Mouse (Mus musculus): ENCODE data around the gene Ucp3. TPM values are rescaled to one million over a fixed set of nuclear protein-coding genes. Genes with fewer than 3 reads are reported as not detected.

Ucp3 gene
- polyA plus RNA-seq, 1 experiment from 2014 or later: not detected

GRCm38 (mm10) chr7:100468761-100469160 is 4.0 kb upstream of the Ucp3 start:
- no peak for ATAC-seq
- no peaks in the 10 kb centered on the region for H3K4me1 ChIP-seq (ENCODE audit: control insufficient read depth, insufficient read depth, low read length)
- no peak overlapping the region for H3K9ac ChIP-seq (ENCODE audit: low read depth, low read length)
- H3K4me2 ChIP-seq (ENCODE audit: low read length): no peak overlapping the region
- no peak overlapping the region for H3K4me3 ChIP-seq (ENCODE audit: low read depth, low read length)
- no peaks in the 10 kb centered on the region for H3K9me3 ChIP-seq (replicated peaks; ENCODE audit: control insufficient read depth, low read length, poor library complexity, severe bottlenecking)
- H3K27ac ChIP-seq (ENCODE audit: low read length): no peak overlapping the region
- H3K36me3 ChIP-seq (ENCODE audit: control insufficient read depth, insufficient read depth, low read length): peaks cover 6% of the 10 kb centered on the region
- WGBS: 88% methylated on average over 6 of the region's 6 CpGs
- H3K27me3 ChIP-seq (ENCODE audit: control insufficient read depth, insufficient read depth, low read depth, low read length): no peaks in the 10 kb centered on the region

- H3K4me3 ChIP-seq (ENCODE audit: low read depth, low read length): no peak overlapping the region
- WGBS: 100% methylated on average over 1 of the region's 1 CpGs
- H3K36me3 ChIP-seq (ENCODE audit: control insufficient read depth, insufficient read depth, low read length): peaks cover 6% of the 10 kb centered on the region
- no peak overlapping the region for H3K27ac ChIP-seq (ENCODE audit: low read length)
- H3K27me3 ChIP-seq (ENCODE audit: control insufficient read depth, insufficient read depth, low read depth, low read length): no peaks in the 10 kb centered on the region
- ATAC-seq: no peak
- H3K9ac ChIP-seq (ENCODE audit: low read depth, low read length): no peak overlapping the region
- no peak overlapping the region for H3K4me2 ChIP-seq (ENCODE audit: low read length)
- no peaks in the 10 kb centered on the region for H3K4me1 ChIP-seq (ENCODE audit: control insufficient read depth, insufficient read depth, low read length)
- H3K9me3 ChIP-seq (replicated peaks; ENCODE audit: control insufficient read depth, low read length, poor library complexity, severe bottlenecking): no peaks in the 10 kb centered on the region
Measured at GRCm38 (mm10) chr7:100469502-100469901, 3.3 kb upstream of the Ucp3 start.

DNA sequence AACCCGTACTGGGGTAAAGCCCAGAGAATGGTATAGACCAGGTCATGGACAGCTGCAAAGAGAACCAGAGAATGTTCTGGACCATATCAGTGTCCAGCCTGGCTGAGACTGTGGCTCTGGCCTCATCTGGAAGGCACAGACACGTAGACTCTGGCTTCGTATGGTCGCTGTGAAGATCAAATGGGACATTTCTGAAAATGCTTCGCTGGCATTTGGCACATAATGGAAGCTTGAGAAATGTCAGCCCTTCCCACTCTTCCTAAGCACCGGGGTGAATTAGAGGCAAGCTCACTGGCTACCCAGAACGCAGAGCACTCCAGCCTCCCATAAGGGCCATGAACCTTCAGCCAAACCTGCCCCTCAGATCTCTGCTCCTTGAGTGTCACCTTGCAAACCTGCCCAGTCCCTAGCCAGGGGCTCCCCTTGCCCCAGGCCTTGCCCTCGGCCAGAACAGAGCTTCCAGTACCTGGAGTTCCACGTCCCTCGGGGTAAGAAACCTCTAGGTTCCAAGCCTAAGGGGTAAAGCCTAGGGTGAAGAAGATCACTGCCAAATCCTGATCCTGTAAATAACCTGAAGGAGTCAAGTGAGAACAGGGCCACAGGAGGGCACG is 1.9 kb upstream of the Ucp3 start:
- no peak overlapping the region for H3K27ac ChIP-seq (ENCODE audit: low read length)
- H3K9me3 ChIP-seq (replicated peaks; ENCODE audit: control insufficient read depth, low read length, poor library complexity, severe bottlenecking): no peaks in the 10 kb centered on the region
- H3K9ac ChIP-seq (ENCODE audit: low read depth, low read length): no peak overlapping the region
- no peak overlapping the region for H3K4me3 ChIP-seq (ENCODE audit: low read depth, low read length)
- 92% methylated on average over 11 of the region's 11 CpGs for WGBS
- peaks cover 5% of the 10 kb centered on the region for H3K36me3 ChIP-seq (ENCODE audit: control insufficient read depth, insufficient read depth, low read length)
- H3K4me1 ChIP-seq (ENCODE audit: control insufficient read depth, insufficient read depth, low read length): no peaks in the 10 kb centered on the region
- H3K4me2 ChIP-seq (ENCODE audit: low read length): no peak overlapping the region
- no peak for ATAC-seq
- H3K27me3 ChIP-seq (ENCODE audit: control insufficient read depth, insufficient read depth, low read depth, low read length): no peaks in the 10 kb centered on the region

- Histone ChIP-seq H3K36me3 (ENCODE audit: control insufficient read depth, insufficient read depth, low read length) (peaks cover 4% of the 10 kb centered on the region; the same call in 1 of the 2 replicates), H3K4me2 (ENCODE audit: low read length) (no peak overlapping the region), H3K27ac (ENCODE audit: low read length) (no peak overlapping the region), H3K4me3 (ENCODE audit: low read depth, low read length) (no peak overlapping the region), H3K27me3 (ENCODE audit: control insufficient read depth, insufficient read depth, low read depth, low read length) (no peaks in the 10 kb centered on the region), H3K9me3 (replicated peaks; ENCODE audit: control insufficient read depth, low read length, poor library complexity, severe bottlenecking) (no peaks in the 10 kb centered on the region), H3K9ac (ENCODE audit: low read depth, low read length) (no peak overlapping the region), H3K4me1 (ENCODE audit: control insufficient read depth, insufficient read depth, low read length) (no peaks in the 10 kb centered on the region)
- no peak for ATAC-seq
- 97% methylated on average over 1 of the region's 1 CpGs for WGBS
Measured at GRCm38 (mm10) chr7:100471407-100471797, 1.4 kb upstream of the Ucp3 start.

DNA sequence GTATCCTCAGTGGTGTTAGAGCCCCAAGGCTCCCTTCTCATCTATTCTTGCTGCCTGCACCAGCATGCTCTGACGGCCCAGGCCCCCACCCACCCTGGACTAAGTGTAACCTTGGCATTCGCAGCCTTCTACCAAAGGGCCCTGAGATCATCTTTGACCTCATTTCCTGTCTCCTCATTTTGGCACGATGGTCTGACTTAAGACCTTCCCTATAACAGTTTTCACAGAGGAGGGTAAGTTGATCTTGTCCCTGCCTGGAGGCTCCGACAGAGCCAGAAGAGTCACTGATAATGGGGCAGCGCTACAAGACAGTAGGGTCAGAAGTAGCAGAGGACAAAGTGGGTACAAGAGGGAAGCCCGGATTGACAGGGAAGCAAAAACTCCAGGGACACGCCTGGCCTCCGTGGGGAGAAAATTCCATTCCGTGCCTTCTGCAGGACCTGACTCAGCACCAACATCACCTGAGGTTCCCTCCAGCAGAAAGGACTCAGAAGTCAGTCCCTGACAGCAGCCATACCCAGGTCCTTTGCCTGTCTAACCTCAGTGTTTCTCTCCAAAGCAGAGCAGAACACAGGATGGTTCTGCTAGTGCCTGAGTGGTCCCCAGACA is 1.2 kb downstream of the Ucp3 start:
- no peak overlapping the region for H3K27ac ChIP-seq (ENCODE audit: low read length)
- H3K9ac ChIP-seq (ENCODE audit: low read depth, low read length): no peak overlapping the region
- H3K36me3 ChIP-seq (ENCODE audit: control insufficient read depth, insufficient read depth, low read length): peaks cover 4% of the 10 kb centered on the region; the same call in 1 of the 2 replicates
- H3K9me3 ChIP-seq (replicated peaks; ENCODE audit: control insufficient read depth, low read length, poor library complexity, severe bottlenecking): no peaks in the 10 kb centered on the region
- no peak overlapping the region for H3K4me2 ChIP-seq (ENCODE audit: low read length)
- no peak for ATAC-seq
- H3K27me3 ChIP-seq (ENCODE audit: control insufficient read depth, insufficient read depth, low read depth, low read length): no peaks in the 10 kb centered on the region
- no peak overlapping the region for H3K4me3 ChIP-seq (ENCODE audit: low read depth, low read length)
- no peaks in the 10 kb centered on the region for H3K4me1 ChIP-seq (ENCODE audit: control insufficient read depth, insufficient read depth, low read length)
- WGBS: 90% methylated on average over 9 of the region's 9 CpGs

DNA sequence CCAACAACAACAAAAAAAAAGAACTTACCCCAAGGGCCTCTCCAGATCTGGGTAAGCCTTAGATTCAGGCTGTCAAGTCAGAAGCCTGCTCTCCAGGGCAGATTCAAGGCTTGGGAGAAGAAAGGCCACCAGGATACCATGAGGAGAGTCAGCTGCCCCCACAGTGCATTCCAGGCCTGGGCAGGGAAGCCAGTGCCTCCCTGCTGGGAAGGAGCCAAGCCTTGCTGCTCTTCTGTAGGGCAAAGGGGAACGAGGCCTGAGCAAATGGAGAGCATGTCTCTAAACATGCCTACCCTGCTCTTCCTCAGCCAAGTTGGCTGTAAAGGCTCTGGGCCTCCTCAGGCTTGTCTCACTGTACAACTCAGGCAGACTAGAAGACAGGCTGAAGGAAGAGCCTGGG is 1.9 kb downstream of the Ucp3 start:
- H3K36me3 ChIP-seq (ENCODE audit: control insufficient read depth, insufficient read depth, low read length): peaks cover 4% of the 10 kb centered on the region; the same call in 1 of the 2 replicates
- 56% methylated on average over 1 of the region's 1 CpGs for WGBS
- H3K27ac ChIP-seq (ENCODE audit: low read length): no peak overlapping the region
- no peak for ATAC-seq
- H3K4me1 ChIP-seq (ENCODE audit: control insufficient read depth, insufficient read depth, low read length): no peaks in the 10 kb centered on the region
- H3K9ac ChIP-seq (ENCODE audit: low read depth, low read length): no peak overlapping the region
- H3K4me2 ChIP-seq (ENCODE audit: low read length): no peak overlapping the region
- H3K4me3 ChIP-seq (ENCODE audit: low read depth, low read length): no peak overlapping the region
- H3K9me3 ChIP-seq (replicated peaks; ENCODE audit: control insufficient read depth, low read length, poor library complexity, severe bottlenecking): no peaks in the 10 kb centered on the region
- no peaks in the 10 kb centered on the region for H3K27me3 ChIP-seq (ENCODE audit: control insufficient read depth, insufficient read depth, low read depth, low read length)

- no peaks in the 10 kb centered on the region for H3K9me3 ChIP-seq (replicated peaks; ENCODE audit: control insufficient read depth, low read length, poor library complexity, severe bottlenecking)
- ATAC-seq: no peak
- no peaks in the 10 kb centered on the region for H3K27me3 ChIP-seq (ENCODE audit: control insufficient read depth, insufficient read depth, low read depth, low read length)
- no peak overlapping the region for H3K9ac ChIP-seq (ENCODE audit: low read depth, low read length)
- no peak overlapping the region for H3K4me3 ChIP-seq (ENCODE audit: low read depth, low read length)
- H3K27ac ChIP-seq (ENCODE audit: low read length): no peak overlapping the region
- no peaks in the 10 kb centered on the region for H3K36me3 ChIP-seq (ENCODE audit: control insufficient read depth, insufficient read depth, low read length)
- no peaks in the 10 kb centered on the region for H3K4me1 ChIP-seq (ENCODE audit: control insufficient read depth, insufficient read depth, low read length)
- no peak overlapping the region for H3K4me2 ChIP-seq (ENCODE audit: low read length)
- WGBS: 85% methylated on average over 20 of the region's 20 CpGs
Measured at GRCm38 (mm10) chr7:100479100-100479822, 6.5 kb downstream of the Ucp3 start.

DNA sequence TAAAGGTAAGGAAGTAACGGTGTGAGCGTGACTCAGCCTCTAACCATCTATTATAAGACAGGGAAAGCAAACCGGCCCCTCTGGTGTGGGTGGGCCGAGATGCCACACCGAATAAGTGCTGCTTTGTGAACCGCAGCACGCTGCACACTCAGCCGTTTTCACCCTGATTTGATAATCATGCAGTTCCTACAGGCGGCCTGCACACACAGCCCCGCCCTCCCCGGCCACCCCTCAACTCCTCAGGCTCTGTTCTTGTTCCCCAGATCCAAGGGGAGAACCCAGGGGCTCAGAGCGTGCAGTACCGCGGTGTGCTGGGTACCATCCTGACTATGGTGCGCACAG is 7.0 kb downstream of the Ucp3 start:
- H3K36me3 ChIP-seq (ENCODE audit: control insufficient read depth, insufficient read depth, low read length): no peaks in the 10 kb centered on the region
- no peaks in the 10 kb centered on the region for H3K9me3 ChIP-seq (replicated peaks; ENCODE audit: control insufficient read depth, low read length, poor library complexity, severe bottlenecking)
- no peaks in the 10 kb centered on the region for H3K4me1 ChIP-seq (ENCODE audit: control insufficient read depth, insufficient read depth, low read length)
- H3K27me3 ChIP-seq (ENCODE audit: control insufficient read depth, insufficient read depth, low read depth, low read length): no peaks in the 10 kb centered on the region
- H3K27ac ChIP-seq (ENCODE audit: low read length): no peak overlapping the region
- ATAC-seq: no peak
- no peak overlapping the region for H3K4me3 ChIP-seq (ENCODE audit: low read depth, low read length)
- WGBS: 71% methylated on average over 15 of the region's 15 CpGs
- no peak overlapping the region for H3K9ac ChIP-seq (ENCODE audit: low read depth, low read length)
- H3K4me2 ChIP-seq (ENCODE audit: low read length): no peak overlapping the region

- Histone ChIP-seq H3K4me2 (ENCODE audit: low read length) (no peak overlapping the region), H3K4me3 (ENCODE audit: low read depth, low read length) (no peak overlapping the region), H3K27ac (ENCODE audit: low read length) (no peak overlapping the region), H3K27me3 (ENCODE audit: control insufficient read depth, insufficient read depth, low read depth, low read length) (no peaks in the 10 kb centered on the region), H3K4me1 (ENCODE audit: control insufficient read depth, insufficient read depth, low read length) (no peaks in the 10 kb centered on the region), H3K36me3 (ENCODE audit: control insufficient read depth, insufficient read depth, low read length) (no peaks in the 10 kb centered on the region), H3K9me3 (replicated peaks; ENCODE audit: control insufficient read depth, low read length, poor library complexity, severe bottlenecking) (no peaks in the 10 kb centered on the region), H3K9ac (ENCODE audit: low read depth, low read length) (no peak overlapping the region)
- ATAC-seq: no peak
- 89% methylated on average over 17 of the region's 17 CpGs for WGBS
Measured at GRCm38 (mm10) chr7:100480175-100480574, 7.4 kb downstream of the Ucp3 start.
